10 mouse cellular contexts compared by ENCODE assay signal in the genomic region with DNA sequence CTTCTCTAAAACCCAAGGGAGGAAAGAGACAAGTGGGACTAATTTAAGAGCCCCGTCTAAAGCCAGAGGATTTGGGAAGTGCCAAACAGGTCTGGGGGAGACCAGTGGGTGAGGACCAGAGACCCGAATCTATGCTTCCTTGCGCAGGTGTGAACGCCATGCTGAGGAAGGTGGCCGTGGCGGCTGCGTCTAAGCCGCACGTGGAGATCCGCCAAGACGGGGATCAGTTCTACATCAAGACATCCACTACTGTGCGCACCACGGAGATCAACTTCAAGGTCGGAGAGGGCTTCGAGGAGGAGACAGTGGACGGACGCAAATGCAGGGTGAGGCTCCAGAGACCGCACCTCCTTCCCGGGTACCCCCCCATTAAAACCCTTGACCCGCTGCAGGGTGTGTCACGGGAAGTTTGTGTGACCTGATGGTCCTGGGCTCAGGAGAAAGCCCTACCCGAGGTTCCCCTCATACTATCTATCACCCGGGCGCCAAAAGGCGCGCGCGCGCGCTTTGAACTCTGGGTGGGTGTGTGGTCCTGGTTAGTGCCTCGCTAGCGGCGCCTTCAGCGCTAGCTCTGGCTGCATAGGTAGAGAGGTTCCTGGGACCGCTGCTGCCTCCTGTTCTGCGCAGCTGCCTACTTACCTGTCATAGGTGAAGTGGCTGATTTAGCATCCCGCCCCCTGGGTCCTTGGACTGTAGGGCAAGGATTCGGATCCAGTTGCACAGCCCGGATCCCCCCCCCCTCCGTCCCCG. TPM values are rescaled to one million over a fixed set of nuclear protein-coding genes. Genes with fewer than 3 reads are reported as not detected.
A peak's percentile ranks its signal among the peaks of the same experiment; 100 is the strongest.
DNase-seq lines count a peak whose midpoint lies in the region; ATAC-seq lines count a peak whose summit lies in the region.
"Had no signal": no experiment of that assay in that cellular context is flagged by ENCODE, and none has a peak within 500 bp of the region (broad histone marks: within the 10 kb centered on the region; RNA-seq: fewer than 3 reads in every experiment).

No protein-coding gene starts in this region.

- no peak for ATAC-seq in heart, embryonic 12.5 days (ENCODE audit: insufficient number of reproducible peaks, low FRiP score)
- ATAC-seq in hindbrain, embryonic 13.5 days (ENCODE audit: low FRiP score), result peak; percentile 35; the same call in 1 of the 2 replicates
- peak; percentile 62; the same call in 1 of the 2 replicates for ATAC-seq in midbrain, embryonic 16.5 days

- H3K4me2 ChIP-seq in heart, embryonic 12.5 days, result peak overlapping the region; percentile 73
- peak overlapping the region; percentile 77 for H3K4me2 ChIP-seq in hindbrain, embryonic 13.5 days
- peak overlapping the region; percentile 70 for H3K4me2 ChIP-seq in midbrain, embryonic 16.5 days (ENCODE audit: low read length)

- no peaks in the 10 kb centered on the region for H3K36me3 ChIP-seq in heart, embryonic 12.5 days
- no peaks in the 10 kb centered on the region for H3K36me3 ChIP-seq in hindbrain, embryonic 13.5 days
- H3K36me3 ChIP-seq in midbrain, embryonic 16.5 days (ENCODE audit: control insufficient read depth, insufficient read depth, low read length), result no peaks in the 10 kb centered on the region

- intact Hi-C loops in heart, postnatal 36 days (cut with DNase I), result no loop called here

- peaks cover 90% of the 10 kb centered on the region for H3K27me3 ChIP-seq in heart, embryonic 12.5 days (replicated peaks)
- H3K27me3 ChIP-seq in hindbrain, embryonic 13.5 days, result peaks cover 64% of the 10 kb centered on the region
- peaks cover 30% of the 10 kb centered on the region for H3K27me3 ChIP-seq in midbrain, embryonic 16.5 days (ENCODE audit: control insufficient read depth, insufficient read depth, low read depth, low read length)

- no peak for DNase-seq in heart, postnatal 36 days
- peak; percentile 34 for DNase-seq in WW6 (ENCODE audit: low read depth, low spot score)
- DNase-seq in layer of hippocampus, postnatal 10 days (ENCODE audit: low spot score in 2 of 2), result no peak
- DNase-seq in cerebellum, adult 9-10 months, result no peak
- no peak for DNase-seq in thymus, postnatal 0 days (ENCODE audit: low spot score)

- H3K4me3 ChIP-seq in heart, embryonic 12.5 days, result peak overlapping the region; percentile 48
- peak overlapping the region; percentile 49 for H3K4me3 ChIP-seq in hindbrain, embryonic 13.5 days
- H3K4me3 ChIP-seq in midbrain, embryonic 16.5 days (ENCODE audit: low read depth, low read length), result peak overlapping the region; percentile 35

- H3K9me3 ChIP-seq in heart, embryonic 12.5 days (replicated peaks), result no peaks in the 10 kb centered on the region
- H3K9me3 ChIP-seq in hindbrain, embryonic 13.5 days, result no peaks in the 10 kb centered on the region
- no peaks in the 10 kb centered on the region for H3K9me3 ChIP-seq in midbrain, embryonic 16.5 days (replicated peaks; ENCODE audit: control insufficient read depth, low read length, poor library complexity, severe bottlenecking)

- peak overlapping the region; percentile 58 for H3K9ac ChIP-seq in heart, embryonic 12.5 days
- H3K9ac ChIP-seq in hindbrain, embryonic 13.5 days, result peak overlapping the region; percentile 73
- H3K9ac ChIP-seq in midbrain, embryonic 16.5 days (ENCODE audit: low read depth, low read length), result peak overlapping the region; percentile 27

- WGBS in heart, embryonic 12.5 days, result under 1% methylated on average over 41 of the region's 41 CpGs
- WGBS in hindbrain, embryonic 13.5 days, result under 1% methylated on average over 41 of the region's 41 CpGs
- WGBS in midbrain, embryonic 16.5 days, result under 1% methylated on average over 41 of the region's 41 CpGs

- peaks cover 16% of the 10 kb centered on the region for H3K4me1 ChIP-seq in heart, embryonic 12.5 days (replicated peaks)
- peaks cover 48% of the 10 kb centered on the region for H3K4me1 ChIP-seq in hindbrain, embryonic 13.5 days (replicated peaks)
- H3K4me1 ChIP-seq in midbrain, embryonic 16.5 days (ENCODE audit: control insufficient read depth, insufficient read depth, low read length), result peaks cover 14% of the 10 kb centered on the region

- no peak overlapping the region for H3K27ac ChIP-seq in heart, embryonic 12.5 days (ENCODE audit: poor library complexity, severe bottlenecking)
- no peak overlapping the region for H3K27ac ChIP-seq in hindbrain, embryonic 13.5 days
- no peak overlapping the region for H3K27ac ChIP-seq in midbrain, embryonic 16.5 days (ENCODE audit: low read length)

RNA-seq across cellular contexts. Expression of a gene that starts 1.0 kb away (rescaled TPM):
- polyA plus RNA-seq in heart, embryonic 12.5 days (2016; fragmentation: Nextera tagmentation; extraction: Ambion mirVana), result 21.4 and 24.5 TPM in 2 replicates
- total RNA-seq in heart, postnatal 36 days (2021), result not detected
- 368 and 389 TPM in 2 replicates for polyA plus RNA-seq in hindbrain, embryonic 13.5 days (2015; fragmentation: Nextera tagmentation; extraction: Ambion mirVana)
- polyA plus RNA-seq in midbrain, embryonic 16.5 days (2015; fragmentation: Nextera tagmentation; extraction: Ambion mirVana), result 19.3 TPM in 2 replicates
- total RNA-seq in layer of hippocampus, postnatal 10 days (2021), result 1 to 10 TPM; 5.5 to 5.7 TPM
- polyA plus RNA-seq in thymus, postnatal 0 days (2015; fragmentation: Nextera tagmentation; extraction: Ambion mirVana), result 7.8 and 8.1 TPM in 2 replicates
- total RNA-seq: liver, adult 2 months had no signal
- polyA plus RNA-seq: C2C12; liver, adult 2 months had no signal

RNA-seq across cellular contexts. Expression of a gene that starts 31.2 kb away (rescaled TPM):
- polyA plus RNA-seq in heart, embryonic 12.5 days (2016; fragmentation: Nextera tagmentation; extraction: Ambion mirVana), result 99.5 and 101 TPM in 2 replicates
- total RNA-seq in heart, postnatal 36 days (2021), result 10 to 100 TPM; 28.2 to 31.7 TPM
- 110 and 112 TPM in 2 replicates for polyA plus RNA-seq in hindbrain, embryonic 13.5 days (2015; fragmentation: Nextera tagmentation; extraction: Ambion mirVana)
- polyA plus RNA-seq in midbrain, embryonic 16.5 days (2015; fragmentation: Nextera tagmentation; extraction: Ambion mirVana), result 90.0 and 91.9 TPM in 2 replicates
- 10 to 100 TPM; 53.4 to 53.9 TPM for total RNA-seq in layer of hippocampus, postnatal 10 days (2021)
- polyA plus RNA-seq in thymus, postnatal 0 days (2015; fragmentation: Nextera tagmentation; extraction: Ambion mirVana), result 154 and 174 TPM in 2 replicates

Comparison
In these comparisons a context has a peak if more than half of its experiments do, and no peak if none do; other contexts are left out.
1. RNA of a gene that starts 1.0 kb away (polyA plus RNA-seq): 368 to 389 TPM in hindbrain, embryonic 13.5 days; 21.4 to 24.5 TPM in heart, embryonic 12.5 days, 19.3 TPM in midbrain, embryonic 16.5 days and 7.8 to 8.1 TPM in thymus, postnatal 0 days; every median in the first group is over 10 times any median in the second.
2. Peak in every context shown above with its lines, with median percentiles within 50 percentile points of each other: H3K4me2 ChIP-seq, H3K4me3 ChIP-seq and H3K9ac ChIP-seq.